Mouse (Mus musculus) cortical plate, adult 2 months (tissue): ENCODE results near the gene Rbm17. TPM values are rescaled to one million over a fixed set of nuclear protein-coding genes. Genes with fewer than 3 reads are reported as not detected.

Source experiments
- H3K27ac ChIP-seq: fragments of 200-500 bp; 2 replicates; pipeline ENCODE4 v1.5.1; 2012; ENCODE audit warnings: low read length, control low read depth, inconsistent platforms; ENCODE audit not compliant: insufficient read depth
- H3K4me1 ChIP-seq: fragments of 200-500 bp; 2 replicates; pipeline ENCODE4 v1.6.1; 2011; ENCODE audit warnings: low read length; ENCODE audit not compliant: control insufficient read depth, insufficient read depth
- H3K4me3 ChIP-seq: fragments of 200-500 bp; 2 replicates; pipeline ENCODE4 v1.5.1; 2011; ENCODE audit warnings: mild to moderate bottlenecking, low read length, control low read depth; ENCODE audit not compliant: insufficient read depth
- CTCF ChIP-seq: fragments of 200-500 bp; IDR thresholded peaks from 2 replicates; pipeline ENCODE4 v1.5.1; 2011; ENCODE audit warnings: mild to moderate bottlenecking, control low read depth, low read length; ENCODE audit not compliant: insufficient read depth; ENCODE audit errors: extremely low read depth
- POLR2A ChIP-seq: fragments of 200-500 bp; IDR thresholded peaks from 2 replicates; pipeline ENCODE4 v1.6.1; 2011; ENCODE audit warnings: mild to moderate bottlenecking, low read length, control low read depth; ENCODE audit not compliant: insufficient read depth; ENCODE audit errors: extremely low read depth
- polyA plus RNA-seq: library from polyadenylated mRNA; depleted of rRNA; stranded (reverse); fragments of >200 nt; gene quantifications from 2 replicates; pipeline ENCODE4 v1.2.3, GENCODE M21; 2012

Rbm17 gene
- polyA plus RNA-seq, 1 experiment, result 93.7 TPM

GRCm38 (mm10) chr2:11566241-11566640 is 37.7 kb downstream of the Rbm17 start:
- Histone ChIP-seq H3K27ac (no peak overlapping the region), H3K4me1 (no peaks in the 10 kb centered on the region), H3K4me3 (no peak overlapping the region)
- TF ChIP-seq POLR2A (no peak), CTCF (no peak)

GRCm38 (mm10) chr2:11564768-11565167 is 39.2 kb downstream of the Rbm17 start:
- Histone ChIP-seq H3K27ac (no peak overlapping the region), H3K4me1 (no peaks in the 10 kb centered on the region), H3K4me3 (no peak overlapping the region)
- no peak for TF ChIP-seq POLR2A
- no peak for TF ChIP-seq CTCF

GRCm38 (mm10) chr2:11563256-11563655 is 40.7 kb downstream of the Rbm17 start:
- H3K4me1 ChIP-seq, result no peaks in the 10 kb centered on the region
- no peak overlapping the region for H3K4me3 ChIP-seq
- TF ChIP-seq POLR2A, result no peak
- TF ChIP-seq CTCF, result no peak
- H3K27ac ChIP-seq, result no peak overlapping the region

DNA sequence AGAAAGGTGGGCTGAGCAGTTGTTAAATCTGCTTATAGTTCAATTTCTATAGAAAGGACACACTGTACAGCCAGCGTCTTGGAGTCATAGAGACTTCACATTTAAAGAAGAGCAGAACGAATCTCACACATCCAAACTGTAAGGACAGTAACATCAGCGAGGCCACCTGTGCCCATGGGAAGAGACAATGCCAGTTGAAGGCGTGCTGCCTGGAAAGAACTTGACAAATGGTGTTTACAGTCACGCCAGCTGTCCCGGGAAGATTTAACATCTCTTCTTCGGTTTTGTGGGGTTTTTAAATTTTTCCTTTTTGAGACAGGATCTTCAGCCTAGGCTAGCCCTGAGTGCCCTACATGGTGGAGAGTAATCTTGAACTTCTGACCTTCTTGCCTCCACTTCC is 45.3 kb downstream of the Rbm17 start:
- no peak for TF ChIP-seq CTCF
- TF ChIP-seq POLR2A, result no peak
- no peaks in the 10 kb centered on the region for H3K4me1 ChIP-seq
- no peak overlapping the region for H3K27ac ChIP-seq
- no peak overlapping the region for H3K4me3 ChIP-seq

GRCm38 (mm10) chr2:11557244-11557643 is 46.7 kb downstream of the Rbm17 start:
- no peak overlapping the region for H3K4me3 ChIP-seq
- H3K27ac ChIP-seq, result no peak overlapping the region
- no peaks in the 10 kb centered on the region for H3K4me1 ChIP-seq
- TF ChIP-seq CTCF, result no peak
- no peak for TF ChIP-seq POLR2A

DNA sequence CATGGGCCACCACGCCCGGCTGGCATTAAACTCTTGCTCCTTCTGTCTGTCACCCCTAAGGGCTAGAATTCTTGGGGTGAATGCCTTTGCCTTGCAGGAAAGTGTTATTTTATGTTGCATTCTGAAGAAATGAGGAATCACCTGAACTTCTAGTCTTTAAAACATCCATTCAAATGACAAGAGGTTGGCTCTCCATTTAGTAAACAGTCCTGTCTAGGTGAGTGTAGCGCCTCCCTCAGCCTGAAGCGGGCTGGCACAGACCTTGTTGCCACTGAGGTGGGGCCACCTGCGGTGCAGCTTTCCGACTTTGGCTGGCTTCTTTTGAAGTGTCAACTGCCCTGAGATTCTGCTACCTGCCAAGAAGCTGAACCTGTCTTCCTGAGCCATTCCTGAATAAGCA is 48.6 kb downstream of the Rbm17 start:
- H3K4me1 ChIP-seq, result no peaks in the 10 kb centered on the region
- H3K4me3 ChIP-seq, result no peak overlapping the region
- H3K27ac ChIP-seq, result no peak overlapping the region
- no peak for TF ChIP-seq POLR2A
- TF ChIP-seq CTCF, result no peak

DNA sequence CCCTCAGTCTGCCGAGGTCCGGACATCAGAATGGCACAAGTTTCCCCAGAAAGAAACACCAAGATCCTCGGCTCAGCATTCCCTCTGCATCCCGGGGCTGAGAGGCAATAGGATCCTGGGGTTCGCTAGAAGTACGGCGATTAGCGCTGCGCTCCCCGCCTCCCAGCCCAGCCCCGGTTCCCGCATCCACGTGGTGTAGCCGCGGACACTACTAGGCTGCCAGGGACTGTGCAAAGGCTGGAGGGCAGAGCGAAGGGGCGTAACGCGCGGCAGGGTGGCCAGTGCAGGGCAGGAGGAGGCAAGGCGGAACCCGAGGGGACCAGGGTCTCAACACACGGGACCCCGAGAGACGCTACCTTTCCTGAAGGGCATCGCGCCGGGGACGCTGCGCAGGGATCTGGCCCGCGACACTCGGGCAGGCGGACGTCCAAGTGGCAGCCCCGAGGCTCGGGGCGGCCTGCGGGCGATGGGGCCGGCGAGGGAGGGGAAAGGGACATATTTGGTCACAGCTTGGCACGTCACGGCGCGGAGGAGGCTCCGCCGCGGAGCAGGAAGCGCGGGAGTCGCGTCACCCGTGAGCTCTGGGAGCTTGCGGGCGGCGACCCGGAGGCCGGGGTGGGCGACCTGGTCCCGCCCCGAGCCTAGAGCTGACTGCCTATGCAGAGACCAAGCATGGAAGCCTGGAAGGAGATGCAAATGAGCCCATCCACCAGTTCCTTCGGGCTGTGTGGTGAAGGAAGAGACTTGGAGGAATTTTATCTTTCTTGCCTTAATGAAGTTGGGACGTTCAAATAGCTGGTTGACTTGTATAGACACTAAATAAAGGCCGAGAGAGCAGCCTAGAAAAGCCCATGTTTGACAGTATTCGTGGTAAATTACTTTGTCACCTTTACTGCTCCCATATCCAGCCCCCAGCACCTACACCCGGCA is 50.2 kb downstream of the Rbm17 start, which contains the start of gene Pfkfb3:
Pfkfb3 (minus strand) TSS at position 607 of the 930 bp plus-strand sequence.
- H3K27ac ChIP-seq, result peak within 1 kb of the TSS; percentile 41; the same call in 1 of the 2 replicates
- H3K4me1 ChIP-seq, result no peaks in the 10 kb centered on the region
- TF ChIP-seq POLR2A (no peak), CTCF (no peak)
- peak within 1 kb of the TSS; percentile 79 for H3K4me3 ChIP-seq

- H3K27ac ChIP-seq, result no peak overlapping the region
- H3K4me3 ChIP-seq, result peak overlapping the region; percentile 79
- no peaks in the 10 kb centered on the region for H3K4me1 ChIP-seq
- TF ChIP-seq POLR2A, result no peak
- TF ChIP-seq CTCF, result no peak
Observed at GRCm38 (mm10) chr2:11552966-11553451, 50.9 kb downstream of the Rbm17 start.

- no peaks in the 10 kb centered on the region for H3K4me1 ChIP-seq
- 0 out of 2 replicates have a peak overlapping the region, but pooled peaks have one; percentile 79 for H3K4me3 ChIP-seq
- TF ChIP-seq CTCF (no peak), POLR2A (no peak)
- no peak overlapping the region for H3K27ac ChIP-seq
Observed at GRCm38 (mm10) chr2:11552297-11552821, 51.6 kb downstream of the Rbm17 start.

GRCm38 (mm10) chr2:11551726-11552125 is 52.2 kb downstream of the Rbm17 start:
- no peak overlapping the region for H3K4me3 ChIP-seq
- no peaks in the 10 kb centered on the region for H3K4me1 ChIP-seq
- H3K27ac ChIP-seq, result no peak overlapping the region
- no peak for TF ChIP-seq CTCF
- TF ChIP-seq POLR2A, result no peak
